Mouse (Mus musculus) kidney, postnatal 14 days (tissue): ENCODE measurements around the gene Gm8011.
"Not testable (repeated sequence)": the region's sequence is repeated elsewhere in the genome, so short reads cannot be mapped to it uniquely, and the experiment has no call there.

Experiments used
- DNase-seq: peaks from one replicate; pipeline ENCODE4 v3.0.0; 2022; ENCODE audit warnings: mixed read lengths

The Gm8011 gene

GRCm38 (mm10) chr14:42463581-42463980 lies at the start of gene Gm8011:
Gm8011 (plus strand) TSS chr14:42463881.
- not testable (repeated sequence) for DNase-seq

DNA sequence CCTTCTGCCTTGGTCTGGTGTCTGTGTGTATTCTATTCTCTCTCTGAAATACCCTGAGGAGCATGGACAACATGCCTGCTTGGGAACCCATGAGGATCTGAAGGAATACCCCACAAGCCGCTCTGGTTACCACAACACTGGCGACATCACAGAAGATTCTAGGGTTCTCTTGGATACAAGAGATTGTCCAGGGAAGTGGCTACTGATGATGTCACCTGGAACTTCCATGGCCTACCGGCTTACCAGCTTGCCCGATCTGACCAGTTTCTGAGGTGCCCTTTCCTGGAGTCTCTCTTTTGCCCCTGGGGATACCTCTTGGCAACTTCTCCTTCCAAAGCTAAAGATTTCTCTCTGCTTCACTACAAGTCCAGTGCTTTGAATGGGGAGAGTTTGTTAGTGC lies 24.1 kb upstream of the Gm8011 start, which contains the start of gene Gm8005:
TSS of gene Gm8005 (minus strand) at position 101 of the 400 bp plus-strand sequence.
- not testable (repeated sequence) for DNase-seq

GRCm38 (mm10) chr14:42502249-42502648 lies 38.6 kb downstream of the Gm8011 start, which contains the start of gene Gm8020:
Gm8020 (minus strand) TSS chr14:42502349.
- not testable (repeated sequence) for DNase-seq
